Mouse (Mus musculus): ENCODE measurements around the gene Arhgef10l.

GRCm38 (mm10) chr4:140499571-140499970 lies 166.2 kb downstream of the Arhgef10l start:
- TF ChIP-seq POLR2A (IDR thresholded peaks at IDR 0.05; ENCODE audit: low read depth, low read length) = no peak
- no peak for TF ChIP-seq CTCF (IDR thresholded peaks at IDR 0.05; ENCODE audit: extremely low read depth, insufficient read length, insufficient replicate concordance, low read depth, low read length)
